Mouse (Mus musculus) erythroblast, embryonic 14.5 days (primary cell): ENCODE measurements around the gene Apobec1. TPM values are rescaled to one million over a fixed set of nuclear protein-coding genes. Genes with fewer than 3 reads are reported as not detected.
"Not testable (repeated sequence)": the region's sequence is repeated elsewhere in the genome, so short reads cannot be mapped to it uniquely, and the experiment has no call there.

Source experiments
- H3K27me3 ChIP-seq: 2 replicates; pipeline ENCODE4 v1.6.1; 2012; ENCODE audit warnings: inconsistent platforms; ENCODE audit not compliant: control insufficient read depth
- H3K36me3 ChIP-seq: 2 replicates; pipeline ENCODE4 v1.6.1; 2012; ENCODE audit warnings: mild to moderate bottlenecking, inconsistent platforms; ENCODE audit not compliant: control insufficient read depth
- H3K4me1 ChIP-seq: 2 replicates; pipeline ENCODE4 v1.6.1; 2012; ENCODE audit warnings: inconsistent platforms; ENCODE audit not compliant: control insufficient read depth
- H3K4me3 ChIP-seq: replicated peaks from 2 replicates; pipeline ENCODE3; 2012; ENCODE audit warnings: moderate library complexity, mild to moderate bottlenecking, inconsistent platforms
- H3K9me3 ChIP-seq: 2 replicates; pipeline ENCODE4 v1.6.1; 2012; ENCODE audit warnings: low read length, inconsistent platforms, mixed read lengths; ENCODE audit not compliant: control insufficient read depth
- GATA1 ChIP-seq: IDR thresholded peaks from 2 replicates; pipeline ENCODE4 v1.6.1; 2012; ENCODE audit warnings: low read length, inconsistent platforms, mixed read lengths
- TAL1 ChIP-seq: IDR thresholded peaks from 3 replicates; pipeline ENCODE4 v1.6.1; 2012; ENCODE audit warnings: low read length, inconsistent platforms, mixed read lengths
- polyA plus RNA-seq: library from polyadenylated mRNA; stranded (reverse); fragments of >175 nt; gene quantifications from 2 replicates; pipeline ENCODE4 v1.2.3, GENCODE M21; 2012

The Apobec1 gene
- polyA plus RNA-seq, 1 experiment, result not detected

DNA sequence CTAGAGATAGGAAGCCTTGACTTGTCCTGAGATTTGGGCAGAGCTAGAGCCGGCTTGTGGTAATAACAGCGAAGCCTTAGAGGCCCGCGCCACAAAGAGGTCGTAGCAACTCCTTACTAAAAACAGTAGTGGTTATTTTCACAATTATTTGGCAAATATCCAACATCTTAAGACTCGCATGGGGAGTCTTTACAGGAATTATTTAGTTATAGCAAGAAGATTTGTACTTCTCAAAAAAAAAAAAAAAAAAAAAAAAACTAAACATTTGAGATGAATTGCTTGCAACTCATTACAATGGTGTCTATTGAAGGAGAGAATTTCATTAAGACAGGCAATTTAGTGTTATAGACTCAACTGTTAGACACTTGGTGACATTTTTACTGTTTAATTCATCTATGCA lies 48.1 kb downstream of the Apobec1 start:
- no peaks in the 10 kb centered on the region for H3K9me3 ChIP-seq
- TF ChIP-seq GATA1, result no peak
- no peak for TF ChIP-seq TAL1
- no peaks in the 10 kb centered on the region for H3K36me3 ChIP-seq
- H3K27me3 ChIP-seq, result peaks cover 5% of the 10 kb centered on the region
- H3K4me3 ChIP-seq, result no peak overlapping the region
- no peaks in the 10 kb centered on the region for H3K4me1 ChIP-seq

DNA sequence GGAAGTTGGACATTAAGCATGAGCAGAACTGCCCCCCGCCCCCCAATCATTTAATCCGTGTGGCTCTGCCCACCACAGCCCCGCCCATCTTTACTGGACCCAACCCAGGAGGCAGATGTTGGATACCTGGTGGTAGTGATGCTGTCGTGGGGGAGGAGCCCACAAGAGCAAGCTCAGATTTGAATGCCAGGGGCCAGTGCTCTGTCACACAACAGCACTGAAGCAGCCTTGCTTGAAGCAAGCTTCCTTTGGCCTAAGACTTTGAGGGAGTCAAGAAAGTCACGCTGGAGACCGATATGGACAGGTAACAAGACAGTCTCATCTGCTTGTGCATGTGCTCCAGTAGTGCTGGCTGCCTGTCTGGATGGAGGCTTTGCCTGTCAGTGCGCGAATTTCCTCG lies 48.6 kb downstream of the Apobec1 start, which contains the start of gene Aicda:
Aicda (plus strand) TSS at position 196 of the 400 bp plus-strand sequence.
- Histone ChIP-seq H3K4me3 (no peak within 1 kb of the TSS), H3K36me3 (no peaks in the 10 kb centered on the region), H3K27me3 (peaks cover 5% of the 10 kb centered on the region), H3K9me3 (no peaks in the 10 kb centered on the region), H3K4me1 (no peaks in the 10 kb centered on the region)
- TF ChIP-seq TAL1 (no peak), GATA1 (no peak)

- no peak overlapping the region for H3K4me3 ChIP-seq
- no peaks in the 10 kb centered on the region for H3K36me3 ChIP-seq
- TF ChIP-seq TAL1, result no peak
- no peak for TF ChIP-seq GATA1
- no peaks in the 10 kb centered on the region for H3K9me3 ChIP-seq
- H3K27me3 ChIP-seq, result no peaks in the 10 kb centered on the region
- H3K4me1 ChIP-seq, result no peaks in the 10 kb centered on the region
Observed at GRCm38 (mm10) chr6:122545948-122546347, 56.3 kb downstream of the Apobec1 start.

DNA sequence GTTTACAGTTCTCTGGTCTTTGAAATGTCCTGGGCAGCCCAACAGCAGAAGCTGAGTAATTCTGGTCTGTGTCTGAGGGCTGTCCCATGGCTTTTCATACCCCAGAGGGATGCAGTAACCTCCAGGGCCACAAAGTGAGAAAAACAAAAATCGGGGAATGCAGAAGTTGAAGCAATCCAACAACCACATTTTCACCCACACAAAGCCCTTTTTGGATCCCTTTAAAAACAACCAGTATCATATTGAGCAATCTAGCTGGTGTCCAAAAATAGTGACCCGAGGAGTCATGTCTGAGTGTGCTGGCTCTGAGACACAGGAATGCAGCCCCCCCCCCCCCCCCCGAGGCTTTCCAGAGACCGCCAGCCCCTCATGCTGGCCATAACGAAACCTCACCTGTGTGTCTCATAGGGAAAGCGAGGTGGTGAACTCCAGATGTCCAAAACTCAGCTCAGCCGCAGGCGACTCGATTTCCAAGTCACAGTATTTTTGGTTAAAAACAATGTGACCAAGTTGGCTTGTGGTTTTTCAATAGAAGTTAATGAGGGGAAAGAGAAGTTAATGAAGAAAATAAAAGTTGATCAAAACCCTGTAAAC lies 56.9 kb downstream of the Apobec1 start:
- H3K4me3 ChIP-seq, result no peak overlapping the region
- no peak for TF ChIP-seq GATA1
- TF ChIP-seq TAL1, result no peak

DNA sequence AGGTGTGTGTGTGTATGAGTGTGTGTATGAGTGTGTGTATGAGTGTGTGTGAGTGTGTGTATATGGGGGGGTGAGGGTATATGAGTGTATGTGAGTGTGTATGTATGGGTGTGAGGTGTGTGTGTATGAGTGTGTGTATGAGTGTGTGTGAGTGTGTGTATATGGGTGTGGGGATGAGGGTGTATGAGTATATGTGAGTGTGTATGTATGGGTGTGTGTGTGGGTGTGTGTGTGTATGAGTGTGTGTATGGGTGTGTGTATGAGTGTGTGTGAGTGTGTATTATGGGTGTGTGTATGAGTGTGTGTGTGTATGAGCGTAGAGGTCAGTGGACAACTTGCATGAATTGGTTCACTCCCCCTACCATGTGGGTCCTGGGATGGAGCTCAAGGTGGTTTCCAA lies 57.6 kb downstream of the Apobec1 start:
- TF ChIP-seq GATA1, result no peak
- no peak for TF ChIP-seq TAL1
- H3K9me3 ChIP-seq, result no peaks in the 10 kb centered on the region
- H3K36me3 ChIP-seq, result no peaks in the 10 kb centered on the region
- no peaks in the 10 kb centered on the region for H3K27me3 ChIP-seq
- H3K4me1 ChIP-seq, result no peaks in the 10 kb centered on the region
- no peak overlapping the region for H3K4me3 ChIP-seq

More for the DNA sequence above, 56.9 kb downstream of the Apobec1 start:
- no peaks in the 10 kb centered on the region for H3K4me1 ChIP-seq
- H3K9me3 ChIP-seq, result no peaks in the 10 kb centered on the region
- H3K36me3 ChIP-seq, result no peaks in the 10 kb centered on the region
- no peaks in the 10 kb centered on the region for H3K27me3 ChIP-seq

- TF ChIP-seq GATA1, result no peak
- TF ChIP-seq TAL1, result no peak
- H3K36me3 ChIP-seq, result no peaks in the 10 kb centered on the region
- no peaks in the 10 kb centered on the region for H3K27me3 ChIP-seq
Observed at GRCm38 (mm10) chr6:122543574-122543973, 58.7 kb downstream of the Apobec1 start.

DNA sequence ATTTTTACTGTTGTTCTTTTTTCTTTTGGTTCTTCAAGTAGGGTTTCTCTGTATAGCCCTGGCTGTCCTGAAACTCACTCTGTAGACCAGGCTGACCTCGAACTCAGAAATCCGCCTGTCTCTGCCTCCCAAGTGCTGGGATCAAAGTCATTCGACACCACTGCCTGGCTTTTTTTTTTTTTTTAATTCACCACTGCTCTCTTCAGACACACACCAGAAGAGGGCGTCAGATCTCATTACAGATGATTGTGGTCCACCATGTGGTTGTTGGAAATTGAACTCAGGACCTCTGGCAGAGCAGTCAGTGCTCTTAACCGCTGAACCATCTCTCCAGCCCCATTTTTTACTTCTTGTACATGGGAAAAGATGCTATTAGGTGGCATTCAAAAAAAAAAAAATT lies 59.8 kb downstream of the Apobec1 start:
- H3K4me3 ChIP-seq, H3K27me3 ChIP-seq, H3K9me3 ChIP-seq, H3K36me3 ChIP-seq, H3K4me1 ChIP-seq: not testable (repeated sequence)

More at GRCm38 (mm10) chr6:122543574-122543973, 58.7 kb downstream of the Apobec1 start:
- Histone ChIP-seq H3K9me3 (no peaks in the 10 kb centered on the region), H3K4me3 (no peak overlapping the region), H3K4me1 (no peaks in the 10 kb centered on the region)

DNA sequence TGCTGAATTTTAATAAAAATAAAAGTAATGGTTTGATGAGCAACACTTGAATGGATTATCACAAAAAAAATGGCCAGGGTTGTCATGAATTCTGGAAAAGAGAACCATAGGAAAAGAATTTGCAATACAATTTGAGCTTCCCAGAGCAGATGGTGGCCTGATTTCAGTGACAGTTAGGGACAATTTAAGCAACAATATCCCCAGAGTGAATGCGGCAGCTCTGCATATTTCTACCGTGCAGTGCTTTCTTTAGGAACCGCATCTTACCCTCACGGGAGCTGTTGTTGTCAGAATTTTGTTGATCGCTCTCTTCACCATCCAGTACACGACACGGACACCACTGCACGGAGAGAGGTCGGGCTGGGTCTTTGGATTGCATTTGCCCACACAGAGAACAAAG lies 62.7 kb downstream of the Apobec1 start:
- Histone ChIP-seq H3K36me3 (no peaks in the 10 kb centered on the region), H3K4me1 (no peaks in the 10 kb centered on the region), H3K4me3 (no peak overlapping the region), H3K9me3 (no peaks in the 10 kb centered on the region), H3K27me3 (no peaks in the 10 kb centered on the region)
- TF ChIP-seq TAL1, result no peak
- no peak for TF ChIP-seq GATA1

DNA sequence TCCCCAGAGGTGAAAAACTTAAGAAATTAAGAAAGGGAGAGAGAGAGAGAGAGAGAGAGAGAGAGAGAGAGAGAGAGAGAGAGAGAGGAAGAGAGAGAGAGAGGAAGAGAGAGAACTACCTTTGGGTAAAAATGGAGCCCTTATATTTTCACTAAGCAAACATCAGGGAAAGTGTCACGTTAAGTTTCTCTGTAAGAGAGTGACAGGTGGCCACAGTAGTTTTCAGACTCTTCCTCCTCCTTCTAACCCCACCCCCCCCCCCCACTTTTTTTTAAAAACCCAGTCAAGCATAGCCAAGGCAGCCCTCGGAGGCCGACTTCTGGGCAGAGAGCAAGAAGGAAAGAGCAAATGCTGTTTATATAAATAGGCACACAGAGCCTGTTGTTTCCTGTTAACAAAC lies 68.2 kb downstream of the Apobec1 start:
- H3K36me3 ChIP-seq, result no peaks in the 10 kb centered on the region
- H3K4me3 ChIP-seq, result no peak overlapping the region
- peaks cover 1% of the 10 kb centered on the region; the same call in 1 of the 2 replicates for H3K4me1 ChIP-seq
- H3K27me3 ChIP-seq, result no peaks in the 10 kb centered on the region
- no peaks in the 10 kb centered on the region for H3K9me3 ChIP-seq
- TF ChIP-seq TAL1 (no peak), GATA1 (no peak)

GRCm38 (mm10) chr6:122532883-122533302 lies 69.4 kb downstream of the Apobec1 start:
- TF ChIP-seq TAL1 (no peak), GATA1 (no peak)
- H3K4me3 ChIP-seq, result no peak overlapping the region

More at GRCm38 (mm10) chr6:122532883-122533302, 69.4 kb downstream of the Apobec1 start:
- Histone ChIP-seq H3K4me1 (peaks cover 1% of the 10 kb centered on the region; the same call in 1 of the 2 replicates), H3K9me3 (no peaks in the 10 kb centered on the region), H3K36me3 (no peaks in the 10 kb centered on the region), H3K27me3 (peaks cover 2% of the 10 kb centered on the region; the same call in 1 of the 2 replicates)
